Mouse (Mus musculus) midbrain, embryonic 12.5 days (tissue): Measurements from ENCODE around the gene 1700093K21Rik. TPM values are rescaled to one million over a fixed set of nuclear protein-coding genes. Genes with fewer than 3 reads are reported as not detected.

Source experiments
- ATAC-seq: fragments of 200-750 bp; cut with Nextera tagmentation; 2 replicates; pipeline ENCODE4 v1.8.0; 2017; ENCODE audit warnings: low read depth, moderate TSS enrichment, moderate library complexity; ENCODE audit not compliant: low FRiP score
- H3K27ac ChIP-seq: fragments of 300-500 bp; sonication (generic); replicated peaks from 2 replicates; pipeline ENCODE4 v1.5.1; 2016; ENCODE audit warnings: mild to moderate bottlenecking
- H3K27me3 ChIP-seq: fragments of 300-500 bp; sonication (generic); 2 replicates; pipeline ENCODE4 v1.6.1; 2016; ENCODE audit warnings: mild to moderate bottlenecking
- H3K36me3 ChIP-seq: fragments of 300-500 bp; sonication (generic); 2 replicates; pipeline ENCODE4 v1.6.1; 2016
- H3K4me1 ChIP-seq: fragments of 300-500 bp; sonication (generic); 2 replicates; pipeline ENCODE4 v1.6.1; 2016
- H3K4me2 ChIP-seq: fragments of 300-500 bp; sonication (generic); replicated peaks from 2 replicates; pipeline ENCODE4 v1.6.1; 2016; ENCODE audit warnings: mild to moderate bottlenecking, moderate library complexity
- H3K4me3 ChIP-seq: fragments of 300-500 bp; sonication (generic); 2 replicates; pipeline ENCODE4 v1.5.1; 2016; ENCODE audit warnings: mild to moderate bottlenecking
- H3K9ac ChIP-seq: fragments of 300-500 bp; sonication (generic); replicated peaks from 2 replicates; pipeline ENCODE4 v1.6.1; 2016; ENCODE audit warnings: mild to moderate bottlenecking, moderate library complexity
- H3K9me3 ChIP-seq: fragments of 300-500 bp; sonication (generic); 2 replicates; pipeline ENCODE4 v1.6.1; 2016; ENCODE audit warnings: mild to moderate bottlenecking
- WGBS: fragments of 180-500 bp; shearing (Covaris S2); methylation state at CpG from one replicate; pipeline ENCODE4 v1.1.7; 2016; 5-methylcytosine and 5-hydroxymethylcytosine counted together
- microRNA-seq: library from miRNA; unstranded; fragments of <30 nt; microRNA quantifications from one replicate; pipeline ENCODE4, GENCODE M21; 2017
- polyA plus RNA-seq: library from polyadenylated mRNA; unstranded; fragments of >200 nt; fragmentation: Nextera tagmentation; extraction: Ambion mirVana; gene quantifications from 2 replicates; pipeline ENCODE4 v1.2.1, GENCODE M21; 2016

The 1700093K21Rik gene
- polyA plus RNA-seq, 1 experiment from 2014 or later = not detected

DNA sequence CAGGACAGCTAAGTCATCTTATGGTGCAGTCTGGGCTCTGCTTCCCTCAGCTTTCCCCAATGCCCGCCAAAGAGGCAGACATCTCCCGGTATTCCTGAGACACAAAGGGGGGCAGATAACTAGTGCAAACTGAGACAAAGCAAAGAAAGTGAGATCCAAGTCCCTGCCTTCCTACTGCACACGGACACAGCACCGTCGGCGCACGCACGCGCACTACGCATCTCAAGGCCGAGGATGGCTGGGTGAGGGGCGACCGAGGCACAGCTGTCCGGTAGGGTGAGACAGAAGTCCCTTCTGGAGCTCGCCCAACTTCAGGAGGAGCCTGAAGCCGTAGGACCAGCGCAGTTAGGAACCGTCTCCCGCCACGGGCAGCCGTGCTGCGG, 23.6 kb downstream of the 1700093K21Rik start:
- H3K9ac ChIP-seq = peak overlapping the region; percentile 90
- H3K27ac ChIP-seq = peak overlapping the region; percentile 97
- peaks cover 39% of the 10 kb centered on the region for H3K36me3 ChIP-seq
- peak overlapping the region; percentile 87 for H3K4me2 ChIP-seq
- H3K9me3 ChIP-seq = no peaks in the 10 kb centered on the region
- H3K4me1 ChIP-seq = peaks cover 22% of the 10 kb centered on the region
- peak overlapping the region; percentile 81 for H3K4me3 ChIP-seq
- no peaks in the 10 kb centered on the region for H3K27me3 ChIP-seq
- peak; percentile 82 for ATAC-seq
- WGBS = 0% methylated on average over 22 of the region's 22 CpGs

DNA sequence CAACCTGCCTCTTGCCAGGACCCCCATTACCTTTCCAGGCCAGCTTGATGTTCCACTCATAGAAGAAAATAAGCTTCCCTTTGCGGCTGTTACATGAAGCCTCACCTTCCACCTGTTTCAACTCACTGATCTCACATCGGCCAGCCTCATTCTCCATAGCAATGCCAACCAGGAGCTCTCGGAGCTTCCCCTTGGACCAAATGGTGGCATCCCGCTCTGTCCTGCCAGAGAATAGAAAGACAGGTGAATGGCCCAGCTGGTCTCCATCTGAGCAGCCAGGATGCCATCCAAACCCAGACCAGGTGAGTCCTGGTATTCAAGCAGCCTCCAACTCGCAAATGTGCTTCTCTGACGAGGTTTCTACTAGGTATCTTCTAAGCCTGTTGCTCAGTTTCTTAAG, 24.3 kb downstream of the 1700093K21Rik start:
- no peaks in the 10 kb centered on the region for H3K27me3 ChIP-seq
- peak overlapping the region; percentile 87 for H3K4me2 ChIP-seq
- H3K27ac ChIP-seq = peak overlapping the region; percentile 97; the same call in 1 of the 2 replicates
- peaks cover 45% of the 10 kb centered on the region for H3K36me3 ChIP-seq
- ATAC-seq = no peak
- peak overlapping the region; percentile 81 for H3K4me3 ChIP-seq
- no peaks in the 10 kb centered on the region for H3K9me3 ChIP-seq
- WGBS = 56% methylated on average over 6 of the region's 6 CpGs
- H3K4me1 ChIP-seq = peaks cover 22% of the 10 kb centered on the region
- peak overlapping the region; percentile 90 for H3K9ac ChIP-seq

DNA sequence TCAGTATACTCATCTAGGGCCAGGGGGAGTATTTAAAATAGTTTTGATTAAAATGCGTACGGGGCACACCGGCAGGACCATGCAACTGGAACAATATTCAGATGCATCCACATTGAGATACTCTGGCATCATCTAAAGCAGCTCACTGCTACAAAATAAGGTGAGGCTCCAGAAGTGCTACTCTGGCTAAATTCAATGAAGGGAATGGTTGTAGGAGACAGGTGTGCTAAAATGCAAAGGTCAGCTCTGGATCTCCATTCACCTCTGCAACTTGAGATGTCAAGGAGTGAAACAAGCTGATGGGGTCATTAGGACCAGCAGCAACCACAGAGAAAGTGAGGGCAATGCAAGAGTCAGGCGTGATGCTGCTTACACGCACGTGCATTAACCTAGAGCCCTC, 25.7 kb downstream of the 1700093K21Rik start:
- 94% methylated on average over 6 of the region's 6 CpGs for WGBS
- peaks cover 60% of the 10 kb centered on the region for H3K36me3 ChIP-seq

DNA sequence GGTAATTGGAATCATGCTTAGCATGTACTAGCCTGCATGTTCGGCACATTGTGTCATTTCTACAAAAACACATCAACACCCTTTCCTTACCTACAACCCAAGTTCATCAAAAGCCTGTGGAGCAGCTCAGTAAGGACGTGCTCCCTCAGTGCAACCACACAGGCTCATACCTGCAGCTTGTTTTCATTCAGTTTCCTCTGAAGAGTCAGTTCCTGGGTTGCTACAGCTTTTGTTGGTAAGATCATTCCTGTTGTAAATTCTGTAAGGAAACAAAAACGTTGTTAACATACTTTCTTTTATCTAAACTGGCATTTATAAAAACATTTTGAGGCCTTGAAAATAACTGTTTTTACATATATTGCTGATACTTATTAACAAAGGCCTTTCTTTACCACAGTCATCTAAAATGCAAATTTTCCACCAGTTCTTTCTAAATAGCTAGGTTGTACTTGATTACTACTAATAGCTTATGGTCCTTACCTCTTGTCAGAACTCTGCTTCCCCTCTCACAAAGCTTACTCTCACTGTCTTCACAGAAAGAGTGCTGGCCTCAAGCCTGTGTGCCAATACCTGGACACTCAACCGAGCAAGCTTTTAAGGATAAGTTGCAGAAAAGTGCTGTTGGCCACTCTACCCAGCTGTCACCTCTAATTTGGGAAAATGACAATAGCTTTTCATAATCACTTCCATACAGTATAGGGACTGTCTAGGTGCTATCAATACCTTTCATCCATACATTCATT, 28.7 kb downstream of the 1700093K21Rik start:
- Histone ChIP-seq H3K36me3 (peaks cover 90% of the 10 kb centered on the region), H3K4me1 (peaks cover 19% of the 10 kb centered on the region), H3K4me2 (no peak overlapping the region), H3K4me3 (no peak overlapping the region), H3K9ac (no peak overlapping the region), H3K27me3 (no peaks in the 10 kb centered on the region), H3K9me3 (no peaks in the 10 kb centered on the region), H3K27ac (no peak overlapping the region)
- ATAC-seq = no peak
- WGBS = 93% methylated on average over 4 of the region's 4 CpGs

More for the DNA sequence above, 25.7 kb downstream of the 1700093K21Rik start:
- H3K9me3 ChIP-seq = no peaks in the 10 kb centered on the region
- no peaks in the 10 kb centered on the region for H3K27me3 ChIP-seq
- ATAC-seq = no peak
- peaks cover 22% of the 10 kb centered on the region for H3K4me1 ChIP-seq
- peak overlapping the region; percentile 87 for H3K4me2 ChIP-seq
- no peak overlapping the region for H3K27ac ChIP-seq
- H3K4me3 ChIP-seq = peak overlapping the region; percentile 1; the same call in 1 of the 2 replicates
- H3K9ac ChIP-seq = no peak overlapping the region

DNA sequence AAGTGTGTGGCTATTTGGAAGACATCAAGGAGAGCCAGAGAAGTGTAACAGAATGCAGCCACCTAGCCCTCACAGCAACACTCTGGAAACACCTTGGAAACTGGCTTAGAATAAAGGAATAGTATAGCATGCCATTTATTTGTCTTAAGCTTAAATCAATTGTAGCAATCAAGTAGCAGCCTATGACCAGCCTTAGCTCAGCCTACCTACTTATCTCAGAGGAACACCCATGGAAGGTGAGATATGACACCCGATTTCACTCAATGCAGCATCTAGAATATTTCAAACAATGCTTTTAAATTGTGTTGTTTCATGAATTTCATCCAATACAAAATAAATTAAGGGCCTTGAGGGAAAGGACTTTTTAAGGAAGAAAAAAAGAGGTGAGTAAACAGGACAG, 31.0 kb downstream of the 1700093K21Rik start:
- peaks cover 88% of the 10 kb centered on the region for H3K36me3 ChIP-seq
- no peaks in the 10 kb centered on the region for H3K27me3 ChIP-seq
- peaks cover under 1% of the 10 kb centered on the region for H3K4me1 ChIP-seq
- H3K9me3 ChIP-seq = no peaks in the 10 kb centered on the region
- no peak overlapping the region for H3K27ac ChIP-seq
- no peak overlapping the region for H3K9ac ChIP-seq
- no peak overlapping the region for H3K4me3 ChIP-seq
- no peak for ATAC-seq
- WGBS = 90% methylated on average over 1 of the region's 1 CpGs
- H3K4me2 ChIP-seq = no peak overlapping the region

Small RNA genes lying within 50 kb of the gene (microRNA-seq; reads per million reads assigned to microRNA genes)
- gene Gm47279 = not detected

Other genes with a start within 250 kb of the 1700093K21Rik start
- gene Usp34, start 214.3 kb downstream of the 1700093K21Rik start, polyA plus RNA-seq = 29.5 and 36.5 TPM in 2 replicates
- 149 and 166 TPM in 2 replicates for gene Ahsa2, start 23.1 kb downstream of the 1700093K21Rik start, polyA plus RNA-seq
- 78.2 and 90.4 TPM in 2 replicates for gene 0610010F05Rik, start 112.5 kb upstream of the 1700093K21Rik start, polyA plus RNA-seq
- 18.7 and 21.9 TPM in 2 replicates for gene Pus10, start 144.5 kb upstream of the 1700093K21Rik start, polyA plus RNA-seq
- gene Pex13, start 144.8 kb upstream of the 1700093K21Rik start, polyA plus RNA-seq = 45.0 and 47.3 TPM in 2 replicates
- 0.50 and 0.52 TPM in 2 replicates for gene Rel, start 249.8 kb upstream of the 1700093K21Rik start, polyA plus RNA-seq